In the genomic region with DNA sequence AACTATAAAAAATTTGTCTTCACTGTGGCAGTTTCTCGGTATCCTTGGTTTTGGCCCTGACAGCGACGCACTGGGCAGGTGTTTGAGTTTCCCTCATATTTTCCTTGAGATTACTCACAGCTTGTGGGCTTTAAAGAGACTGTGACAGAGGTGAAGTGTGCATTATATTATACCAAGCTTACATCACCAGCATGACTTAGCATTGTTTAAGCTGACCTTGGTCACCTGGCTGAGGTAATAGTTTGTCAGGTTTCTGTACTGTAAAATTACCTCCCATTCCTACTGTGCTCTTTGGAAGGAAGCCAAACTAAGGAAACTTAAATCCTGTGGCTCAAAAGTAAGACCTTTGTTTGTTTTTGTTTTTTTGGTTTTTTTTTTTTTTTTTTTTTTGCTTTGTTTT, we compare ENCODE assay signal across 9 mouse cellular contexts.
DNase-seq lines count a peak whose midpoint lies in the region; ATAC-seq and TF ChIP-seq lines count a peak whose summit lies in the region.
"Had no signal": no experiment of that assay in that cellular context is flagged by ENCODE, and none has a peak within 500 bp of the region (broad histone marks: within the 10 kb centered on the region; RNA-seq: fewer than 3 reads in every experiment).

No protein-coding gene starts in this region.

- H3K36me3 ChIP-seq in heart, adult 2 months (ENCODE audit: control insufficient read depth, insufficient read depth, low read length), result no peaks in the 10 kb centered on the region; the same call in 1 of the 2 replicates
- H3K36me3 ChIP-seq in hindbrain, embryonic 10.5 days, result peaks cover 28% of the 10 kb centered on the region
- no peaks in the 10 kb centered on the region for H3K36me3 ChIP-seq in liver, embryonic 16.5 days (ENCODE audit: control insufficient read depth, insufficient read depth)

- H3K27ac ChIP-seq in heart, adult 2 months, result peak overlapping the region; percentile 97
- no peak overlapping the region for H3K27ac ChIP-seq in hindbrain, embryonic 10.5 days
- peak overlapping the region; percentile 96 for H3K27ac ChIP-seq in liver, embryonic 16.5 days (ENCODE audit: low read length)

- DNase-seq in heart, adult 2 months, result no peak
- DNase-seq in heart, adult 9 months (ENCODE audit: low spot score in 2 of 2), result no peak
- DNase-seq in 3T3-L1 (ENCODE audit: low read depth, low spot score), result peak; percentile 46
- DNase-seq in hindbrain, embryonic 10.5 days (ENCODE audit: low spot score), result no peak
- DNase-seq in retina, postnatal 1 day, result no peak
- no peak for DNase-seq in urinary bladder, postnatal 25 days (ENCODE audit: low spot score)
- DNase-seq in frontal cortex, postnatal 36 days (ENCODE audit: low spot score in 2 of 2), result no peak
- DNase-seq: gastrocnemius, postnatal 25 days had no signal

- H3K27me3 ChIP-seq in heart, adult 2 months (ENCODE audit: control insufficient read depth, insufficient read depth, low read length), result no peaks in the 10 kb centered on the region
- no peaks in the 10 kb centered on the region for H3K27me3 ChIP-seq in hindbrain, embryonic 10.5 days (ENCODE audit: insufficient read depth, poor library complexity, severe bottlenecking)
- no peaks in the 10 kb centered on the region for H3K27me3 ChIP-seq in liver, embryonic 16.5 days (ENCODE audit: control insufficient read depth, insufficient read depth, low read depth, low read length)

- WGBS in heart, adult 2 months, result 52% methylated on average over 3 of the region's 3 CpGs
- WGBS in hindbrain, embryonic 10.5 days, result 69% methylated on average over 3 of the region's 3 CpGs
- 52% methylated on average over 3 of the region's 3 CpGs for WGBS in liver, embryonic 16.5 days (ENCODE audit: insufficient replicate concordance)

- H3K79me2 ChIP-seq in heart, adult 2 months (replicated peaks; ENCODE audit: control insufficient read depth, insufficient read depth, low read length), result 0 out of 2 replicates have a peak, but pooled peaks cover 1% of the 10 kb centered on the region

- H3K4me1 ChIP-seq in heart, adult 2 months (ENCODE audit: control insufficient read depth, insufficient read depth, low read length), result peaks cover 19% of the 10 kb centered on the region
- peaks cover 39% of the 10 kb centered on the region for H3K4me1 ChIP-seq in hindbrain, embryonic 10.5 days (replicated peaks)
- H3K4me1 ChIP-seq in liver, embryonic 16.5 days (ENCODE audit: control insufficient read depth, low read depth, low read length), result peaks cover 48% of the 10 kb centered on the region

- TF ChIP-seq POLR2A in heart, adult 2 months (IDR thresholded peaks at IDR 0.05; ENCODE audit: insufficient read depth, low read depth, low read length), result no peak

- no peak for ATAC-seq in liver, embryonic 16.5 days (ENCODE audit: low read depth)

- no peak for TF ChIP-seq CTCF in heart, adult 2 months (IDR thresholded peaks at IDR 0.05)

- peak overlapping the region; percentile 92 for H3K4me2 ChIP-seq in liver, embryonic 16.5 days (ENCODE audit: low read depth, low read length)

- TF ChIP-seq EP300 in heart, adult 2 months (IDR thresholded peaks at IDR 0.05; ENCODE audit: insufficient read depth, low read depth, low read length), result no peak

- H3K9me3 ChIP-seq in hindbrain, embryonic 10.5 days, result no peaks in the 10 kb centered on the region
- no peaks in the 10 kb centered on the region for H3K9me3 ChIP-seq in liver, embryonic 16.5 days (replicated peaks; ENCODE audit: control insufficient read depth, low read length)

- no peak overlapping the region for H3K9ac ChIP-seq in heart, adult 2 months (ENCODE audit: low read depth, low read length)
- H3K9ac ChIP-seq in liver, embryonic 16.5 days (ENCODE audit: low read depth, low read length), result peak overlapping the region; percentile 84

- intact Hi-C loops in heart, adult 2 months (cut with DNase I), result loop anchor here (5.0 kb wide), 2 partner anchors 121 to 136 kb away; partner anchors contain the start of gene Nifk

- H3K4me3 ChIP-seq in heart, adult 2 months, result no peak overlapping the region
- H3K4me3 ChIP-seq in hindbrain, embryonic 10.5 days, result peak overlapping the region; percentile 52
- H3K4me3 ChIP-seq in liver, embryonic 16.5 days (ENCODE audit: low read depth, low read length), result no peak overlapping the region; the same call in 1 of the 2 replicates
